Mouse (Mus musculus) left cerebral cortex, adult 11 months (tissue): ENCODE results near the gene Pank3.

ENCODE experiments used
- DNase-seq: peaks from one replicate; pipeline ENCODE4 v3.0.0; 2022; ENCODE audit warnings: low spot score

Gene Pank3

GRCm38 (mm10) chr11:35769188-35769745, at the start of gene Pank3:
Gene Pank3 (plus strand): TSS chr11:35769484.
- peak; percentile 97 for DNase-seq

GRCm38 (mm10) chr11:35723876-35724275, 45.4 kb upstream of the Pank3 start:
- no peak for DNase-seq

- DNase-seq = no peak
These were observed 42.9 kb upstream of the Pank3 start for GRCm38 (mm10) chr11:35726341-35726846.

- no peak for DNase-seq
These were observed 41.1 kb upstream of the Pank3 start for GRCm38 (mm10) chr11:35728200-35728599.

- no peak for DNase-seq
These were observed 40.1 kb upstream of the Pank3 start for GRCm38 (mm10) chr11:35729186-35729585.

- no peak for DNase-seq
These were observed 36.9 kb upstream of the Pank3 start for GRCm38 (mm10) chr11:35732366-35732765.

- no peak for DNase-seq
These were observed 32.5 kb upstream of the Pank3 start for GRCm38 (mm10) chr11:35736817-35737216.

GRCm38 (mm10) chr11:35737262-35737661, 32.0 kb upstream of the Pank3 start:
- no peak for DNase-seq

GRCm38 (mm10) chr11:35738102-35738501, 31.2 kb upstream of the Pank3 start:
- no peak for DNase-seq

- DNase-seq = no peak
These were observed 25.7 kb upstream of the Pank3 start for GRCm38 (mm10) chr11:35743586-35743985.

- DNase-seq = peak; percentile 21
These were observed 24.7 kb upstream of the Pank3 start for GRCm38 (mm10) chr11:35744571-35744970.

GRCm38 (mm10) chr11:35750578-35750977, 18.7 kb upstream of the Pank3 start:
- DNase-seq = no peak

- DNase-seq = no peak
These were observed 14.3 kb upstream of the Pank3 start for GRCm38 (mm10) chr11:35754906-35755418.

- DNase-seq = no peak
These were observed 13.7 kb upstream of the Pank3 start for GRCm38 (mm10) chr11:35755546-35755945.

GRCm38 (mm10) chr11:35756411-35757303, 12.6 kb upstream of the Pank3 start:
- no peak for DNase-seq

- DNase-seq = no peak
These were observed 9.2 kb upstream of the Pank3 start for GRCm38 (mm10) chr11:35760001-35760626.

GRCm38 (mm10) chr11:35760627-35761003, 8.7 kb upstream of the Pank3 start:
- no peak for DNase-seq

- no peak for DNase-seq
These were observed 2.4 kb upstream of the Pank3 start for GRCm38 (mm10) chr11:35766845-35767244.

- DNase-seq = no peak
These were observed 608 bp downstream of the Pank3 start for GRCm38 (mm10) chr11:35769746-35770437.

- no peak for DNase-seq
These were observed 1.6 kb downstream of the Pank3 start for GRCm38 (mm10) chr11:35770741-35771504.

GRCm38 (mm10) chr11:35775606-35776005, 6.3 kb downstream of the Pank3 start:
- DNase-seq = no peak
